Mouse (Mus musculus) forebrain, embryonic 16.5 days (tissue): ENCODE results near the gene Cdc45. TPM values are rescaled to one million over a fixed set of nuclear protein-coding genes. Genes with fewer than 3 reads are reported as not detected.
"Not testable (repeated sequence)": the region's sequence is repeated elsewhere in the genome, so short reads cannot be mapped to it uniquely, and the experiment has no call there.

Source experiments
- ATAC-seq: fragments of 200-750 bp; cut with Nextera tagmentation; 2 replicates; pipeline ENCODE4 v1.8.0; 2017; ENCODE audit warnings: mild to moderate bottlenecking, moderate library complexity
- H3K27ac ChIP-seq: fragments of 300-500 bp; sonication (generic); 2 replicates; pipeline ENCODE4 v1.5.1; 2014; ENCODE audit warnings: low read length, control low read depth
- H3K27me3 ChIP-seq: fragments of 300-500 bp; sonication (generic); replicated peaks from 2 replicates; pipeline ENCODE4 v1.6.1; 2014; ENCODE audit warnings: low read length; ENCODE audit not compliant: control insufficient read depth, insufficient read depth
- H3K36me3 ChIP-seq: fragments of 300-500 bp; sonication (generic); 2 replicates; pipeline ENCODE4 v1.6.1; 2014; ENCODE audit not compliant: control insufficient read depth, insufficient read depth
- H3K4me1 ChIP-seq: fragments of 300-500 bp; sonication (generic); replicated peaks from 2 replicates; pipeline ENCODE4 v1.6.1; 2014; ENCODE audit warnings: low read length; ENCODE audit not compliant: control insufficient read depth, insufficient read depth
- H3K4me2 ChIP-seq: fragments of 300-500 bp; sonication (generic); 2 replicates; pipeline ENCODE4 v1.6.1; 2014; ENCODE audit warnings: mild to moderate bottlenecking, low read length, control low read depth
- H3K4me3 ChIP-seq: fragments of 300-500 bp; sonication (generic); replicated peaks from 2 replicates; pipeline ENCODE4 v1.5.1; 2014; ENCODE audit warnings: mild to moderate bottlenecking, low read length, control low read depth
- H3K9ac ChIP-seq: fragments of 300-500 bp; sonication (generic); replicated peaks from 2 replicates; pipeline ENCODE4 v1.6.1; 2014; ENCODE audit warnings: low read depth, low read length, control low read depth
- H3K9me3 ChIP-seq: fragments of 300-500 bp; sonication (generic); 2 replicates; pipeline ENCODE4 v1.6.1; 2016; ENCODE audit warnings: low read length; ENCODE audit not compliant: control insufficient read depth
- WGBS: fragments of 180-500 bp; shearing (Covaris S2); extraction: QIAGEN DNeasy Blood & Tissue Kit; methylation state at CpG from one replicate; pipeline ENCODE4 v1.1.7; 2014; 5-methylcytosine and 5-hydroxymethylcytosine counted together
- polyA plus RNA-seq: library from polyadenylated mRNA; unstranded; fragments of >200 nt; fragmentation: Nextera tagmentation; extraction: Ambion mirVana; gene quantifications from 2 replicates; pipeline ENCODE4 v1.2.1, GENCODE M21; 2015

The Cdc45 gene
- 21.1 and 23.7 TPM in 2 replicates for polyA plus RNA-seq

GRCm38 (mm10) chr16:18811468-18812384, at the start of gene Cdc45, which contains the start of gene Ufd1:
Gene Cdc45 (minus strand): TSS chr16:18811987.
Gene Ufd1 (plus strand): TSS chr16:18811779.
- H3K27me3 ChIP-seq = no peaks in the 10 kb centered on the region
- WGBS = under 1% methylated on average over 42 of the region's 42 CpGs
- H3K4me2 ChIP-seq = peak within 1 kb of the TSS; percentile 86
- H3K9me3 ChIP-seq = no peaks in the 10 kb centered on the region
- peak within 1 kb of the TSS; percentile 92 for H3K4me3 ChIP-seq
- H3K27ac ChIP-seq = peak within 1 kb of the TSS; percentile 77
- peak; percentile 97 for ATAC-seq
- H3K4me1 ChIP-seq = peaks cover 11% of the 10 kb centered on the region
- peaks cover 13% of the 10 kb centered on the region; the same call in 1 of the 2 replicates for H3K36me3 ChIP-seq
- peak within 1 kb of the TSS; percentile 81 for H3K9ac ChIP-seq

- H3K27me3 ChIP-seq = no peaks in the 10 kb centered on the region
- H3K4me2 ChIP-seq = no peak overlapping the region
- no peaks in the 10 kb centered on the region for H3K4me1 ChIP-seq
- whole genome bisulfite sequencing = 63% methylated on average over 1 of the region's 1 CpGs
- H3K27ac ChIP-seq = no peak overlapping the region
- no peaks in the 10 kb centered on the region for H3K36me3 ChIP-seq
- ATAC-seq = no peak
- H3K9ac ChIP-seq = no peak overlapping the region
- H3K4me3 ChIP-seq = no peak overlapping the region
- no peaks in the 10 kb centered on the region for H3K9me3 ChIP-seq
Observed at GRCm38 (mm10) chr16:18860186-18860585, 48.4 kb upstream of the Cdc45 start.

- Histone ChIP-seq H3K4me2 (no peak overlapping the region), H3K4me1 (no peaks in the 10 kb centered on the region), H3K4me3 (no peak overlapping the region), H3K9ac (no peak overlapping the region), H3K9me3 (no peaks in the 10 kb centered on the region), H3K27me3 (no peaks in the 10 kb centered on the region), H3K27ac (no peak overlapping the region), H3K36me3 (no peaks in the 10 kb centered on the region)
- no peak for ATAC-seq
Observed at GRCm38 (mm10) chr16:18858551-18858950, 46.8 kb upstream of the Cdc45 start.

GRCm38 (mm10) chr16:18849521-18850190, 37.9 kb upstream of the Cdc45 start:
- H3K4me3 ChIP-seq, H3K36me3 ChIP-seq, H3K27ac ChIP-seq, H3K4me2 ChIP-seq, ATAC-seq, H3K4me1 ChIP-seq, H3K9me3 ChIP-seq, H3K9ac ChIP-seq, H3K27me3 ChIP-seq: not testable (repeated sequence)
- WGBS = 94% methylated on average over 14 of the region's 17 CpGs

GRCm38 (mm10) chr16:18846301-18846820, 34.6 kb upstream of the Cdc45 start:
- Histone ChIP-seq H3K4me1 (no peaks in the 10 kb centered on the region), H3K9ac (no peak overlapping the region), H3K36me3 (no peaks in the 10 kb centered on the region), H3K4me3 (no peak overlapping the region), H3K27ac (no peak overlapping the region), H3K9me3 (no peaks in the 10 kb centered on the region), H3K27me3 (no peaks in the 10 kb centered on the region), H3K4me2 (no peak overlapping the region)
- no peak for ATAC-seq
- WGBS = 91% methylated on average over 15 of the region's 15 CpGs

GRCm38 (mm10) chr16:18838346-18838745, 26.6 kb upstream of the Cdc45 start:
- WGBS = 84% methylated on average over 4 of the region's 4 CpGs
- Histone ChIP-seq H3K9ac (no peak overlapping the region), H3K27ac (no peak overlapping the region), H3K4me2 (no peak overlapping the region), H3K4me3 (no peak overlapping the region), H3K4me1 (no peaks in the 10 kb centered on the region), H3K36me3 (peaks cover 12% of the 10 kb centered on the region), H3K27me3 (no peaks in the 10 kb centered on the region), H3K9me3 (no peaks in the 10 kb centered on the region)
- ATAC-seq = no peak

GRCm38 (mm10) chr16:18836468-18837208, 24.9 kb upstream of the Cdc45 start, which contains the start of the genes 2510002D24Rik and Gm28539:
Gene 2510002D24Rik (plus strand): TSS chr16:18836578.
Gene Gm28539 (plus strand): TSS chr16:18836584.
- no peak within 1 kb of the TSS for H3K27ac ChIP-seq
- no peaks in the 10 kb centered on the region for H3K27me3 ChIP-seq
- H3K9me3 ChIP-seq = no peaks in the 10 kb centered on the region
- WGBS = under 1% methylated on average over 46 of the region's 46 CpGs
- H3K4me1 ChIP-seq = no peaks in the 10 kb centered on the region
- peak within 1 kb of the TSS; percentile 63 for H3K4me3 ChIP-seq
- H3K9ac ChIP-seq = peak within 1 kb of the TSS; percentile 74
- peak; percentile 98 for ATAC-seq
- H3K36me3 ChIP-seq = peaks cover 17% of the 10 kb centered on the region
- H3K4me2 ChIP-seq = peak within 1 kb of the TSS; percentile 53

GRCm38 (mm10) chr16:18836073-18836467, 24.3 kb upstream of the Cdc45 start:
- Histone ChIP-seq H3K9me3 (no peaks in the 10 kb centered on the region), H3K27me3 (no peaks in the 10 kb centered on the region), H3K9ac (no peak overlapping the region; the same call in 1 of the 2 replicates), H3K27ac (no peak overlapping the region), H3K4me1 (no peaks in the 10 kb centered on the region), H3K36me3 (peaks cover 20% of the 10 kb centered on the region), H3K4me3 (peak overlapping the region; percentile 63), H3K4me2 (peak overlapping the region; percentile 53)
- peak; percentile 36 for ATAC-seq
- WGBS = 28% methylated on average over 3 of the region's 3 CpGs
